Mouse (Mus musculus): Measurements from ENCODE around the gene Set.

Gene Set

GRCm38 (mm10) chr2:30078349-30078712 is 21.2 kb downstream of the Set start:
- in situ Hi-C loops (cut with MboI; ENCODE audit: low pct_unique_long_range_greater_than_20kb in 1 of 2, low sequenced_read_pairs in 2 of 2, unreplicated experiment in 1 of 2), result no loop called here

GRCm38 (mm10) chr2:30078760-30079159 is 21.6 kb downstream of the Set start:
- in situ Hi-C loops (cut with MboI; ENCODE audit: low pct_unique_long_range_greater_than_20kb in 1 of 2, low sequenced_read_pairs in 2 of 2, unreplicated experiment in 1 of 2), result no loop called here

GRCm38 (mm10) chr2:30080181-30080800 is 23.1 kb downstream of the Set start:
- in situ Hi-C loops (cut with MboI; ENCODE audit: low pct_unique_long_range_greater_than_20kb in 1 of 2, low sequenced_read_pairs in 2 of 2, unreplicated experiment in 1 of 2), result no loop called here

GRCm38 (mm10) chr2:30084113-30084512 is 26.9 kb downstream of the Set start:
- in situ Hi-C loops (cut with MboI; ENCODE audit: low pct_unique_long_range_greater_than_20kb in 1 of 2, low sequenced_read_pairs in 2 of 2, unreplicated experiment in 1 of 2), result no loop called here

- in situ Hi-C loops (cut with MboI; ENCODE audit: low pct_unique_long_range_greater_than_20kb in 1 of 2, low sequenced_read_pairs in 2 of 2, unreplicated experiment in 1 of 2), result no loop called here
These were observed 27.5 kb downstream of the Set start for GRCm38 (mm10) chr2:30084632-30085031.

GRCm38 (mm10) chr2:30087310-30087709 is 30.1 kb downstream of the Set start:
- in situ Hi-C loops (cut with MboI; ENCODE audit: low pct_unique_long_range_greater_than_20kb in 1 of 2, low sequenced_read_pairs in 2 of 2, unreplicated experiment in 1 of 2), result no loop called here

GRCm38 (mm10) chr2:30091521-30091920 is 34.3 kb downstream of the Set start:
- in situ Hi-C loops (cut with MboI; ENCODE audit: low pct_unique_long_range_greater_than_20kb in 1 of 2, low sequenced_read_pairs in 2 of 2, unreplicated experiment in 1 of 2), result no loop called here

- in situ Hi-C loops (cut with MboI; ENCODE audit: low pct_unique_long_range_greater_than_20kb in 1 of 2, low sequenced_read_pairs in 2 of 2, unreplicated experiment in 1 of 2), result no loop called here
These were observed 35.2 kb downstream of the Set start for GRCm38 (mm10) chr2:30092280-30092918.

GRCm38 (mm10) chr2:30093471-30094207 is 36.5 kb downstream of the Set start, which contains the start of gene Zdhhc12:
Gene Zdhhc12, minus strand, starts transcription at chr2:30093648.
- in situ Hi-C loops (cut with MboI; ENCODE audit: low pct_unique_long_range_greater_than_20kb in 1 of 2, low sequenced_read_pairs in 2 of 2, unreplicated experiment in 1 of 2), result no loop called here

GRCm38 (mm10) chr2:30094208-30094588 is 37.0 kb downstream of the Set start:
- in situ Hi-C loops (cut with MboI; ENCODE audit: low pct_unique_long_range_greater_than_20kb in 1 of 2, low sequenced_read_pairs in 2 of 2, unreplicated experiment in 1 of 2), result no loop called here

- in situ Hi-C loops (cut with MboI; ENCODE audit: low pct_unique_long_range_greater_than_20kb in 1 of 2, low sequenced_read_pairs in 2 of 2, unreplicated experiment in 1 of 2), result no loop called here
These were observed 38.8 kb downstream of the Set start for GRCm38 (mm10) chr2:30095882-30096527.

GRCm38 (mm10) chr2:30100214-30100613 is 43.0 kb downstream of the Set start:
- in situ Hi-C loops (cut with MboI; ENCODE audit: low pct_unique_long_range_greater_than_20kb in 1 of 2, low sequenced_read_pairs in 2 of 2, unreplicated experiment in 1 of 2), result no loop called here

GRCm38 (mm10) chr2:30106364-30106763 is 49.2 kb downstream of the Set start:
- in situ Hi-C loops (cut with MboI; ENCODE audit: low pct_unique_long_range_greater_than_20kb in 1 of 2, low sequenced_read_pairs in 2 of 2, unreplicated experiment in 1 of 2), result loop anchor here (5.0 kb wide), 2 partner anchors 51 to 56 kb away; no protein-coding TSS in a partner anchor

- in situ Hi-C loops (cut with MboI; ENCODE audit: low pct_unique_long_range_greater_than_20kb in 1 of 2, low sequenced_read_pairs in 2 of 2, unreplicated experiment in 1 of 2), result loop anchor here (5.0 kb wide), 2 partner anchors 50 to 55 kb away; no protein-coding TSS in a partner anchor
These were observed 50.5 kb downstream of the Set start for GRCm38 (mm10) chr2:30107646-30108045.

GRCm38 (mm10) chr2:30108260-30108659 is 51.1 kb downstream of the Set start:
- in situ Hi-C loops (cut with MboI; ENCODE audit: low pct_unique_long_range_greater_than_20kb in 1 of 2, low sequenced_read_pairs in 2 of 2, unreplicated experiment in 1 of 2), result loop anchor here (5.0 kb wide), 2 partner anchors 49 to 54 kb away; no protein-coding TSS in a partner anchor

GRCm38 (mm10) chr2:30111500-30111899 is 54.3 kb downstream of the Set start:
- in situ Hi-C loops (cut with MboI; ENCODE audit: low pct_unique_long_range_greater_than_20kb in 1 of 2, low sequenced_read_pairs in 2 of 2, unreplicated experiment in 1 of 2), result no loop called here

GRCm38 (mm10) chr2:30112564-30112963 is 55.4 kb downstream of the Set start:
- in situ Hi-C loops (cut with MboI; ENCODE audit: low pct_unique_long_range_greater_than_20kb in 1 of 2, low sequenced_read_pairs in 2 of 2, unreplicated experiment in 1 of 2), result no loop called here

GRCm38 (mm10) chr2:30119641-30120051 is 62.5 kb downstream of the Set start:
- in situ Hi-C loops (cut with MboI; ENCODE audit: low pct_unique_long_range_greater_than_20kb in 1 of 2, low sequenced_read_pairs in 2 of 2, unreplicated experiment in 1 of 2), result no loop called here

- in situ Hi-C loops (cut with MboI; ENCODE audit: low pct_unique_long_range_greater_than_20kb in 1 of 2, low sequenced_read_pairs in 2 of 2, unreplicated experiment in 1 of 2), result no loop called here
These were observed 63.1 kb downstream of the Set start for GRCm38 (mm10) chr2:30120269-30120668.
